ENCODE assay signal across 25 mouse cellular contexts in the genomic region with DNA sequence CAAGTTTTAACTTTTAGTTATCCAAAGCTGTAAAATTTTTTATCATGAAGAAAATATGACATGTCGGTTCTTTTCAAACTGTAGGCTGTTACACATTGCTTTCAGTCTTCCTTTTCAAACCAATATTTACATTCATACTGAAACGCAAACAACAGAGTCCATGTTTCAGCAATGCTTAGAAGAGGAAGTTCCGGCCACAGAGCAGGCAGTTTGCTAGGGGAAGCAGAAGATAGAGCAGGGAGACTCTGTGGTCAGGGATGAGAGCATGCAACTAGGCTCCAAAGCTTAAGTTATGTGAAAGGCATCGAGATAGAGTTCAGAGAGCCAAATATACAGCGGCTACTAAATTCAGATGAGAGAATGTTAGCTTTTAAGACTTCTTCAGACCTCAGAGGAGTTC.
DNase-seq lines count a peak whose midpoint lies in the region; ATAC-seq and TF ChIP-seq lines count a peak whose summit lies in the region.
"Had no signal": no experiment of that assay in that cellular context is flagged by ENCODE, and none has a peak within 500 bp of the region (broad histone marks: within the 10 kb centered on the region; RNA-seq: fewer than 3 reads in every experiment).

No protein-coding gene starts in this region.

- H3K27ac ChIP-seq in liver, embryonic 16.5 days (ENCODE audit: low read length), result no peak overlapping the region; the same call in 1 of the 2 replicates
- H3K27ac ChIP-seq in stomach, postnatal 0 days (replicated peaks), result 0 out of 2 replicates have a peak overlapping the region, but pooled peaks have one; percentile 35
- H3K27ac ChIP-seq: embryonic facial prominence, embryonic 13.5 days; forebrain, embryonic 12.5 days; hindbrain, embryonic 12.5 days; midbrain, embryonic 10.5 days; neural tube, embryonic 15.5 days had no signal

- H3K9me3 ChIP-seq in liver, embryonic 16.5 days (replicated peaks; ENCODE audit: control insufficient read depth, low read length), result no peaks in the 10 kb centered on the region
- no peaks in the 10 kb centered on the region for H3K9me3 ChIP-seq in stomach, postnatal 0 days (ENCODE audit: control insufficient read depth, low read length)
- H3K9me3 ChIP-seq: embryonic facial prominence, embryonic 13.5 days; forebrain, embryonic 12.5 days; heart, embryonic 12.5 days; hindbrain, embryonic 12.5 days; midbrain, embryonic 10.5 days; neural tube, embryonic 15.5 days had no signal

- ATAC-seq in liver, embryonic 16.5 days (ENCODE audit: low read depth), result peak; percentile 66
- 0 out of 2 replicates have a peak, but pooled peaks have one; percentile 19 for ATAC-seq in neutrophil, adult 5-6 weeks (ENCODE audit: extremely low read depth, insufficient number of reproducible peaks, low FRiP score, poor library complexity, severe bottlenecking)
- peak; percentile 88 for ATAC-seq in stomach, postnatal 0 days (ENCODE audit: low FRiP score, low TSS enrichment)
- ATAC-seq: CD4-positive, CD25-positive, alpha-beta regulatory T cell, adult 4 months; intestine, postnatal 0 days had no signal

- no peak for TF ChIP-seq CTCF in stomach, postnatal 0 days (IDR thresholded peaks at IDR 0.05; ENCODE audit: low read depth)

- H3K4me2 ChIP-seq in liver, embryonic 16.5 days (ENCODE audit: low read depth, low read length), result no peak overlapping the region
- H3K4me2 ChIP-seq in stomach, postnatal 0 days (replicated peaks; ENCODE audit: low read depth), result no peak overlapping the region
- H3K4me2 ChIP-seq: embryonic facial prominence, embryonic 13.5 days; forebrain, embryonic 12.5 days; heart, embryonic 12.5 days; hindbrain, embryonic 12.5 days; neural tube, embryonic 15.5 days had no signal

- H3K9ac ChIP-seq in liver, embryonic 16.5 days (ENCODE audit: low read depth, low read length), result no peak overlapping the region
- H3K9ac ChIP-seq in stomach, postnatal 0 days (ENCODE audit: low read length), result no peak overlapping the region
- H3K9ac ChIP-seq: embryonic facial prominence, embryonic 13.5 days; forebrain, embryonic 12.5 days; heart, embryonic 12.5 days; hindbrain, embryonic 12.5 days; neural tube, embryonic 15.5 days had no signal

- H3K27me3 ChIP-seq in liver, embryonic 16.5 days (ENCODE audit: control insufficient read depth, insufficient read depth, low read depth, low read length), result no peaks in the 10 kb centered on the region
- H3K27me3 ChIP-seq in stomach, postnatal 0 days (ENCODE audit: control insufficient read depth, insufficient read depth, low read length), result no peaks in the 10 kb centered on the region
- H3K27me3 ChIP-seq: embryonic facial prominence, embryonic 13.5 days; forebrain, embryonic 12.5 days; heart, embryonic 12.5 days; hindbrain, embryonic 12.5 days; neural tube, embryonic 15.5 days had no signal

- peaks cover 2% of the 10 kb centered on the region; the same call in 1 of the 2 replicates for H3K4me1 ChIP-seq in liver, embryonic 16.5 days (ENCODE audit: control insufficient read depth, low read depth, low read length)
- H3K4me1 ChIP-seq in stomach, postnatal 0 days (replicated peaks; ENCODE audit: control insufficient read depth, insufficient read depth), result no peaks in the 10 kb centered on the region
- H3K4me1 ChIP-seq: embryonic facial prominence, embryonic 13.5 days; forebrain, embryonic 12.5 days; heart, embryonic 12.5 days; hindbrain, embryonic 12.5 days; midbrain, embryonic 10.5 days; neural tube, embryonic 15.5 days had no signal

- no peak for TF ChIP-seq EP300 in stomach, postnatal 0 days (optimal IDR thresholded peaks at IDR 0.05)

- DNase-seq in heart, adult 11 months, result peak; percentile 72
- DNase-seq in heart, postnatal 4 days, result no peak
- peak; percentile 37 for DNase-seq in stomach, postnatal 0 days (ENCODE audit: low spot score)
- no peak for DNase-seq in spleen, postnatal 4 days (ENCODE audit: low spot score in 2 of 2)
- no peak for DNase-seq in adrenal gland, postnatal 4 days (ENCODE audit: low spot score in 2 of 2)
- no peak for DNase-seq in left cerebral cortex, adult 8-10 months (ENCODE audit: low spot score in 2 of 2)
- DNase-seq: cerebellum, adult 18-20 months; cerebellum, postnatal 25 days; embryo, embryonic 11 days; heart, postnatal 10 days; kidney, postnatal 25 days; lung, adult 2 months; lung, postnatal 14 days; thymus, adult 2 months had no signal

- 14% methylated on average over 5 of the region's 5 CpGs for WGBS in liver, embryonic 16.5 days (ENCODE audit: insufficient replicate concordance)
- WGBS in stomach, postnatal 0 days, result 52% methylated on average over 5 of the region's 5 CpGs

- no peak overlapping the region for H3K4me3 ChIP-seq in liver, embryonic 16.5 days (ENCODE audit: low read depth, low read length)
- no peak overlapping the region for H3K4me3 ChIP-seq in stomach, postnatal 0 days (ENCODE audit: low read depth, low read length)
- H3K4me3 ChIP-seq: embryonic facial prominence, embryonic 13.5 days; erythroblast, embryonic 14.5 days; forebrain, embryonic 12.5 days; heart, embryonic 12.5 days; hindbrain, embryonic 12.5 days; midbrain, embryonic 10.5 days; neural tube, embryonic 15.5 days had no signal

- H3K36me3 ChIP-seq in liver, embryonic 16.5 days (ENCODE audit: control insufficient read depth, insufficient read depth), result no peaks in the 10 kb centered on the region
- H3K36me3 ChIP-seq in stomach, postnatal 0 days (ENCODE audit: control insufficient read depth, insufficient read depth, low read length), result no peaks in the 10 kb centered on the region
- H3K36me3 ChIP-seq: embryonic facial prominence, embryonic 13.5 days; forebrain, embryonic 12.5 days; heart, embryonic 12.5 days; hindbrain, embryonic 12.5 days; midbrain, embryonic 10.5 days; neural tube, embryonic 15.5 days had no signal

Comparison
In these comparisons a context has a peak if more than half of its experiments do, and no peak if none do; other contexts are left out.
1. DNase-seq: peak in heart, adult 11 months (single experiment) and stomach, postnatal 0 days (single experiment); none in heart, postnatal 4 days (single experiment), spleen, postnatal 4 days (0 of 2), adrenal gland, postnatal 4 days (0 of 2) and left cerebral cortex, adult 8-10 months (0 of 2).
2. ATAC-seq: peak in every context shown above with its lines; median percentile 88 in stomach, postnatal 0 days; 66 in liver, embryonic 16.5 days; 19 in neutrophil, adult 5-6 weeks.